Mouse (Mus musculus) erythroblast, embryonic 14.5 days (primary cell): ENCODE results near the gene Gpr107.

Source experiments
- GATA1 ChIP-seq: IDR thresholded peaks from 2 replicates; pipeline ENCODE4 v1.6.1; 2012; ENCODE audit warnings: low read length, inconsistent platforms, mixed read lengths
- TAL1 ChIP-seq: IDR thresholded peaks from 3 replicates; pipeline ENCODE4 v1.6.1; 2012; ENCODE audit warnings: low read length, inconsistent platforms, mixed read lengths

- TF ChIP-seq GATA1 (no peak), TAL1 (no peak)
Observed at GRCm38 (mm10) chr2:31109960-31110548, 42.1 kb upstream of the Gpr107 start.
